Mouse (Mus musculus) hindbrain, embryonic 12.5 days (tissue): ENCODE measurements around the gene Rpl10a. TPM values are rescaled to one million over a fixed set of nuclear protein-coding genes. Genes with fewer than 3 reads are reported as not detected.
A peak's percentile ranks its signal among the peaks of the same experiment; 100 is the strongest.

Source experiments
- ATAC-seq: fragments of 200-750 bp; cut with Nextera tagmentation; 2 replicates; pipeline ENCODE4 v1.8.0; 2017; ENCODE audit warnings: moderate TSS enrichment; ENCODE audit not compliant: low FRiP score
- H3K27ac ChIP-seq: fragments of 300-500 bp; sonication (generic); 2 replicates; pipeline ENCODE4 v1.5.1; 2016; ENCODE audit warnings: mild to moderate bottlenecking
- H3K27me3 ChIP-seq: fragments of 300-500 bp; sonication (generic); 2 replicates; pipeline ENCODE4 v1.6.1; 2016; ENCODE audit warnings: mild to moderate bottlenecking
- H3K36me3 ChIP-seq: fragments of 300-500 bp; sonication (generic); 2 replicates; pipeline ENCODE4 v1.6.1; 2016; ENCODE audit warnings: mild to moderate bottlenecking
- H3K4me1 ChIP-seq: fragments of 300-500 bp; sonication (generic); 2 replicates; pipeline ENCODE4 v1.6.1; 2016
- H3K4me2 ChIP-seq: fragments of 300-500 bp; sonication (generic); replicated peaks from 2 replicates; pipeline ENCODE4 v1.6.1; 2016; ENCODE audit warnings: mild to moderate bottlenecking
- H3K4me3 ChIP-seq: fragments of 300-500 bp; sonication (generic); 2 replicates; pipeline ENCODE4 v1.5.1; 2016; ENCODE audit warnings: mild to moderate bottlenecking
- H3K9ac ChIP-seq: fragments of 300-500 bp; sonication (generic); 2 replicates; pipeline ENCODE4 v1.6.1; 2016; ENCODE audit warnings: mild to moderate bottlenecking, moderate library complexity
- H3K9me3 ChIP-seq: fragments of 300-500 bp; sonication (generic); replicated peaks from 2 replicates; pipeline ENCODE4 v1.6.1; 2016; ENCODE audit warnings: mild to moderate bottlenecking
- WGBS: fragments of 180-500 bp; shearing (Covaris S2); methylation state at CpG from one replicate; pipeline ENCODE4 v1.1.7; 2016; 5-methylcytosine and 5-hydroxymethylcytosine counted together
- polyA plus RNA-seq: library from polyadenylated mRNA; unstranded; fragments of >200 nt; fragmentation: Nextera tagmentation; extraction: Ambion mirVana; gene quantifications from 2 replicates; pipeline ENCODE4 v1.2.1, GENCODE M21; 2016

Rpl10a gene
- polyA plus RNA-seq, 1 experiment from 2014 or later: 354 TPM

- Histone ChIP-seq H3K27ac (no peak overlapping the region), H3K9me3 (no peaks in the 10 kb centered on the region), H3K4me3 (no peak overlapping the region), H3K36me3 (peaks cover 10% of the 10 kb centered on the region; the same call in 1 of the 2 replicates), H3K27me3 (0 out of 2 replicates have a peak, but pooled peaks cover 10% of the 10 kb centered on the region), H3K9ac (no peak overlapping the region), H3K4me2 (no peak overlapping the region), H3K4me1 (peaks cover 19% of the 10 kb centered on the region)
- 91% methylated on average over 7 of the region's 7 CpGs for WGBS
- no peak for ATAC-seq
Observed at GRCm38 (mm10) chr17:28337547-28337946, 9.3 kb downstream of the Rpl10a start.

- ATAC-seq: peak; percentile 29
- Histone ChIP-seq H3K9me3 (no peaks in the 10 kb centered on the region), H3K27me3 (peaks cover 10% of the 10 kb centered on the region; the same call in 1 of the 2 replicates), H3K4me3 (no peak overlapping the region), H3K4me1 (peaks cover 27% of the 10 kb centered on the region), H3K27ac (no peak overlapping the region), H3K4me2 (peak overlapping the region; percentile 55), H3K9ac (0 out of 2 replicates have a peak overlapping the region, but pooled peaks have one; percentile 57), H3K36me3 (peaks cover 10% of the 10 kb centered on the region; the same call in 1 of the 2 replicates)
- WGBS: 78% methylated on average over 7 of the region's 7 CpGs
Observed at GRCm38 (mm10) chr17:28340578-28340977, 12.3 kb downstream of the Rpl10a start.

- ATAC-seq: peak; percentile 82
- Histone ChIP-seq H3K9ac (peak overlapping the region; percentile 57; the same call in 1 of the 2 replicates), H3K4me1 (peaks cover 32% of the 10 kb centered on the region), H3K27me3 (peaks cover 14% of the 10 kb centered on the region), H3K36me3 (peaks cover 10% of the 10 kb centered on the region; the same call in 1 of the 2 replicates), H3K4me2 (peak overlapping the region; percentile 55), H3K27ac (no peak overlapping the region), H3K9me3 (no peaks in the 10 kb centered on the region), H3K4me3 (peak overlapping the region; percentile 22; the same call in 1 of the 2 replicates)
- 7% methylated on average over 26 of the region's 26 CpGs for WGBS
Observed at GRCm38 (mm10) chr17:28341091-28341490, 12.8 kb downstream of the Rpl10a start.

GRCm38 (mm10) chr17:28344050-28344607, 15.9 kb downstream of the Rpl10a start:
- Histone ChIP-seq H3K27ac (no peak overlapping the region), H3K27me3 (peaks cover 19% of the 10 kb centered on the region), H3K4me1 (peaks cover 48% of the 10 kb centered on the region)

GRCm38 (mm10) chr17:28344670-28345069, 16.4 kb downstream of the Rpl10a start:
- no peak overlapping the region for H3K4me3 ChIP-seq
- H3K36me3 ChIP-seq: 0 out of 2 replicates have a peak, but pooled peaks cover 5% of the 10 kb centered on the region
- no peak overlapping the region for H3K4me2 ChIP-seq
- no peak for ATAC-seq
- H3K9me3 ChIP-seq: no peaks in the 10 kb centered on the region
- no peak overlapping the region for H3K27ac ChIP-seq
- 44% methylated on average over 3 of the region's 3 CpGs for WGBS
- peaks cover 54% of the 10 kb centered on the region for H3K4me1 ChIP-seq
- H3K9ac ChIP-seq: no peak overlapping the region
- H3K27me3 ChIP-seq: peaks cover 22% of the 10 kb centered on the region

More at GRCm38 (mm10) chr17:28344050-28344607, 15.9 kb downstream of the Rpl10a start:
- no peak for ATAC-seq
- Histone ChIP-seq H3K36me3 (0 out of 2 replicates have a peak, but pooled peaks cover 5% of the 10 kb centered on the region), H3K9me3 (no peaks in the 10 kb centered on the region), H3K4me2 (no peak overlapping the region), H3K9ac (peak overlapping the region; percentile 27; the same call in 1 of the 2 replicates), H3K4me3 (no peak overlapping the region)
- 40% methylated on average over 4 of the region's 4 CpGs for WGBS

GRCm38 (mm10) chr17:28345271-28345721, 17.0 kb downstream of the Rpl10a start:
- ATAC-seq: no peak
- 17% methylated on average over 6 of the region's 8 CpGs for WGBS
- peak overlapping the region; percentile 19; the same call in 1 of the 2 replicates for H3K9ac ChIP-seq
- no peak overlapping the region for H3K4me3 ChIP-seq
- H3K4me1 ChIP-seq: peaks cover 60% of the 10 kb centered on the region
- H3K4me2 ChIP-seq: peak overlapping the region; percentile 30; the same call in 1 of the 2 replicates
- no peaks in the 10 kb centered on the region for H3K36me3 ChIP-seq
- H3K27ac ChIP-seq: peak overlapping the region; percentile 36
- no peaks in the 10 kb centered on the region for H3K9me3 ChIP-seq
- peaks cover 22% of the 10 kb centered on the region for H3K27me3 ChIP-seq

- peak overlapping the region; percentile 30 for H3K4me2 ChIP-seq
- no peak overlapping the region for H3K4me3 ChIP-seq
- H3K27ac ChIP-seq: peak overlapping the region; percentile 36; the same call in 1 of the 2 replicates
- H3K9ac ChIP-seq: peak overlapping the region; percentile 19; the same call in 1 of the 2 replicates
- H3K27me3 ChIP-seq: peaks cover 26% of the 10 kb centered on the region
- no peaks in the 10 kb centered on the region for H3K36me3 ChIP-seq
- no peak for ATAC-seq
- H3K9me3 ChIP-seq: no peaks in the 10 kb centered on the region
- peaks cover 59% of the 10 kb centered on the region for H3K4me1 ChIP-seq
- WGBS: 12% methylated on average over 10 of the region's 10 CpGs
Observed at GRCm38 (mm10) chr17:28345882-28346281, 17.6 kb downstream of the Rpl10a start.

GRCm38 (mm10) chr17:28347327-28347726, 19.1 kb downstream of the Rpl10a start:
- Histone ChIP-seq H3K27me3 (peaks cover 31% of the 10 kb centered on the region), H3K4me1 (peaks cover 61% of the 10 kb centered on the region), H3K4me3 (no peak overlapping the region), H3K27ac (no peak overlapping the region), H3K36me3 (no peaks in the 10 kb centered on the region), H3K4me2 (no peak overlapping the region), H3K9me3 (no peaks in the 10 kb centered on the region), H3K9ac (no peak overlapping the region)
- no peak for ATAC-seq
- 81% methylated on average over 10 of the region's 10 CpGs for WGBS

GRCm38 (mm10) chr17:28348211-28348610, 19.9 kb downstream of the Rpl10a start:
- Histone ChIP-seq H3K4me3 (no peak overlapping the region), H3K4me2 (peak overlapping the region; percentile 81), H3K27me3 (peaks cover 38% of the 10 kb centered on the region), H3K9ac (peak overlapping the region; percentile 1; the same call in 1 of the 2 replicates), H3K4me1 (peaks cover 61% of the 10 kb centered on the region), H3K27ac (no peak overlapping the region), H3K9me3 (no peaks in the 10 kb centered on the region), H3K36me3 (no peaks in the 10 kb centered on the region)
- no peak for ATAC-seq
- 57% methylated on average over 6 of the region's 6 CpGs for WGBS

GRCm38 (mm10) chr17:28349264-28349880, 21.1 kb downstream of the Rpl10a start:
- Histone ChIP-seq H3K4me1 (peaks cover 53% of the 10 kb centered on the region), H3K9me3 (no peaks in the 10 kb centered on the region), H3K36me3 (no peaks in the 10 kb centered on the region), H3K27me3 (peaks cover 49% of the 10 kb centered on the region), H3K27ac (peak overlapping the region; percentile 83), H3K9ac (peak overlapping the region; percentile 81), H3K4me2 (peak overlapping the region; percentile 81), H3K4me3 (peak overlapping the region; percentile 63)
- WGBS: 13% methylated on average over 13 of the region's 13 CpGs
- no peak for ATAC-seq

- Histone ChIP-seq H3K9ac (peak overlapping the region; percentile 81), H3K27ac (peak overlapping the region; percentile 83), H3K27me3 (peaks cover 49% of the 10 kb centered on the region), H3K36me3 (no peaks in the 10 kb centered on the region), H3K4me2 (peak overlapping the region; percentile 81), H3K4me1 (peaks cover 50% of the 10 kb centered on the region), H3K9me3 (no peaks in the 10 kb centered on the region), H3K4me3 (peak overlapping the region; percentile 63)
- peak; percentile 48 for ATAC-seq
- WGBS: 0% methylated on average over 51 of the region's 54 CpGs
Observed at GRCm38 (mm10) chr17:28349901-28350465, 21.7 kb downstream of the Rpl10a start.
